In the genomic region with DNA sequence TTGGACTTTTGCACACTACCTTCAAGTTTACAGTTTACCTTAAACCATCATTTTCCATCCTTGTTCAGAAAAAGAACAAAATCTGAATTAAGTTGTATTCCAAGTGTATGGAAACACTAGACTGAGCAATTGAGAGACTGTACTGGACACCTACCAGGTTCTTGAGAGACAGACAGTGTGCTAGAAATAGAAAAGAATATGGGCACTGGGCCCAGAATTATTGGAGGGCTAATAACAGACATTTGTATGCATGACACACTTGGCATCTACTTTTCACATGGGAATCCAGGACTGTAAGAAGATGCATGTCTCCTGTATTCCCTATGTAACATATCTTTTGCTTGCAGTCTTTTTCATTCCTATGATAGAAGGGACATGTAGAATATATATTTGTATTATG, we compare ENCODE assay signal across 24 mouse cellular contexts. TPM values are rescaled to one million over a fixed set of nuclear protein-coding genes. Genes with fewer than 3 reads are reported as not detected.
DNase-seq lines count a peak whose midpoint lies in the region; ATAC-seq and TF ChIP-seq lines count a peak whose summit lies in the region.
"Had no signal": no experiment of that assay in that cellular context is flagged by ENCODE, and none has a peak within 500 bp of the region (broad histone marks: within the 10 kb centered on the region; RNA-seq: fewer than 3 reads in every experiment).

No protein-coding gene starts in this region.

- no peak overlapping the region for H3K4me3 ChIP-seq in heart, postnatal 0 days (ENCODE audit: low read depth, low read length)
- no peak overlapping the region for H3K4me3 ChIP-seq in midbrain, embryonic 14.5 days (replicated peaks; ENCODE audit: low read depth, low read length)
- H3K4me3 ChIP-seq in midbrain, embryonic 10.5 days: no peak overlapping the region
- H3K4me3 ChIP-seq: forebrain, embryonic 15.5 days; heart, embryonic 12.5 days; left cerebral cortex, adult 2 months; midbrain, embryonic 13.5 days; myocyte; neural tube, embryonic 13.5 days had no signal

- no peak for TF ChIP-seq EP300 in heart, postnatal 0 days (IDR thresholded peaks at IDR 0.05; ENCODE audit: low read depth)

- no peak overlapping the region for H3K4me2 ChIP-seq in heart, postnatal 0 days (ENCODE audit: low read depth, low read length)
- no peak overlapping the region for H3K4me2 ChIP-seq in midbrain, embryonic 14.5 days (ENCODE audit: low read length)
- H3K4me2 ChIP-seq: forebrain, embryonic 15.5 days; heart, embryonic 12.5 days; midbrain, embryonic 13.5 days; neural tube, embryonic 13.5 days had no signal

- no peaks in the 10 kb centered on the region for H3K36me3 ChIP-seq in heart, postnatal 0 days (replicated peaks; ENCODE audit: control insufficient read depth, insufficient read depth, low read length)
- H3K36me3 ChIP-seq in midbrain, embryonic 14.5 days (ENCODE audit: control insufficient read depth, insufficient read depth, low read length): peaks cover 9% of the 10 kb centered on the region
- peaks cover 45% of the 10 kb centered on the region for H3K36me3 ChIP-seq in midbrain, embryonic 10.5 days
- H3K36me3 ChIP-seq: forebrain, embryonic 15.5 days had no signal

- peak; percentile 72 for ATAC-seq in heart, postnatal 0 days (ENCODE audit: insufficient read depth, low read depth)
- ATAC-seq in midbrain, embryonic 14.5 days (ENCODE audit: low FRiP score, low TSS enrichment): no peak
- ATAC-seq: forebrain, embryonic 15.5 days; midbrain, embryonic 13.5 days had no signal

- no peak overlapping the region for H3K9ac ChIP-seq in heart, postnatal 0 days (replicated peaks; ENCODE audit: low read depth, low read length)
- no peak overlapping the region for H3K9ac ChIP-seq in midbrain, embryonic 14.5 days (replicated peaks; ENCODE audit: low read length)
- H3K9ac ChIP-seq: forebrain, embryonic 15.5 days; heart, embryonic 12.5 days; midbrain, embryonic 13.5 days; neural tube, embryonic 13.5 days had no signal

- no peaks in the 10 kb centered on the region for H3K27me3 ChIP-seq in heart, postnatal 0 days (ENCODE audit: control insufficient read depth, insufficient read depth, low read length)
- H3K27me3 ChIP-seq in midbrain, embryonic 14.5 days (ENCODE audit: control insufficient read depth, insufficient read depth, low read length): no peaks in the 10 kb centered on the region
- peaks cover 3% of the 10 kb centered on the region; the same call in 1 of the 2 replicates for H3K27me3 ChIP-seq in midbrain, embryonic 10.5 days (ENCODE audit: low read depth, poor library complexity, severe bottlenecking)
- H3K27me3 ChIP-seq: forebrain, embryonic 15.5 days; heart, embryonic 12.5 days; midbrain, embryonic 13.5 days; neural tube, embryonic 13.5 days had no signal

- no peak for TF ChIP-seq CTCF in heart, postnatal 0 days (IDR thresholded peaks at IDR 0.05; ENCODE audit: low read depth)

- no peaks in the 10 kb centered on the region for H3K4me1 ChIP-seq in heart, postnatal 0 days (ENCODE audit: control insufficient read depth, insufficient read depth)
- no peaks in the 10 kb centered on the region for H3K4me1 ChIP-seq in midbrain, embryonic 14.5 days (ENCODE audit: control insufficient read depth, insufficient read depth, low read length)
- no peaks in the 10 kb centered on the region for H3K4me1 ChIP-seq in midbrain, embryonic 10.5 days
- H3K4me1 ChIP-seq: forebrain, embryonic 15.5 days; heart, embryonic 12.5 days; midbrain, embryonic 13.5 days; neural tube, embryonic 13.5 days had no signal

- no peaks in the 10 kb centered on the region for H3K9me3 ChIP-seq in heart, postnatal 0 days (replicated peaks; ENCODE audit: control insufficient read depth, low read length)
- H3K9me3 ChIP-seq in midbrain, embryonic 14.5 days (ENCODE audit: control insufficient read depth, low read length): no peaks in the 10 kb centered on the region
- H3K9me3 ChIP-seq in midbrain, embryonic 10.5 days (replicated peaks): no peaks in the 10 kb centered on the region
- H3K9me3 ChIP-seq: forebrain, embryonic 15.5 days; heart, embryonic 12.5 days; midbrain, embryonic 13.5 days; neural tube, embryonic 13.5 days had no signal

- H3K27ac ChIP-seq in heart, postnatal 0 days (ENCODE audit: low read depth): no peak overlapping the region
- H3K27ac ChIP-seq in midbrain, embryonic 14.5 days (replicated peaks; ENCODE audit: low read depth, low read length): no peak overlapping the region
- no peak overlapping the region for H3K27ac ChIP-seq in midbrain, embryonic 10.5 days (replicated peaks)
- H3K27ac ChIP-seq: forebrain, embryonic 15.5 days; kidney, postnatal 0 days; left cerebral cortex, adult 2 months; midbrain, embryonic 13.5 days; neural tube, embryonic 13.5 days had no signal

- peak; percentile 33 to 78 for DNase-seq in cerebellum, postnatal 10 days
- DNase-seq in cerebellum, adult 11 months: no peak
- peak; percentile 45 for DNase-seq in heart, postnatal 0 days (ENCODE audit: low spot score)
- DNase-seq in heart, adult 11 months: no peak
- DNase-seq in midbrain, embryonic 14.5 days: peak; percentile 2
- no peak for DNase-seq in midbrain, embryonic 10.5 days (ENCODE audit: low spot score)
- DNase-seq in layer of hippocampus, postnatal 14 days (ENCODE audit: low spot score in 2 of 2): no peak
- DNase-seq: adrenal gland, adult 8-10 months; kidney, adult 18-20 months; layer of hippocampus, adult 9-11 months; left cerebral cortex, postnatal 4 days; retina, postnatal 1 day; right cerebral cortex, postnatal 25 days; spleen, adult 18-20 months had no signal

RNA-seq across cellular contexts. Expression of gene Eif1ax, which starts 17.0 kb away (rescaled TPM):
- 17.5 and 23.6 TPM in 2 replicates for total RNA-seq in heart, postnatal 0 days (2014; rRNA removed; ENCODE audit: low replicate concordance)
- polyA plus RNA-seq in heart, postnatal 0 days (2015; fragmentation: Nextera tagmentation; extraction: Ambion mirVana): 84.3 and 96.7 TPM in 2 replicates
- 94.5 and 96.1 TPM in 2 replicates for polyA plus RNA-seq in midbrain, embryonic 14.5 days (2014; fragmentation: Nextera tagmentation; extraction: Ambion mirVana)
- 153 and 179 TPM in 2 replicates for polyA plus RNA-seq in midbrain, embryonic 10.5 days (2016; fragmentation: Nextera tagmentation; extraction: Ambion mirVana)
- total RNA-seq in layer of hippocampus, postnatal 14 days (2021): 100 to 1,000 TPM; 141 to 148 TPM

RNA-seq across cellular contexts. Expression of gene Map7d2, which starts 25.4 kb away (rescaled TPM):
- total RNA-seq in heart, postnatal 0 days (2014; rRNA removed; ENCODE audit: low replicate concordance): 0.04 TPM in 1 of 2 replicates, not detected in the other
- polyA plus RNA-seq in heart, postnatal 0 days (2015; fragmentation: Nextera tagmentation; extraction: Ambion mirVana): 0.53 and 0.56 TPM in 2 replicates
- polyA plus RNA-seq in midbrain, embryonic 14.5 days (2014; fragmentation: Nextera tagmentation; extraction: Ambion mirVana): 31.5 and 32.7 TPM in 2 replicates
- 11.4 and 14.8 TPM in 2 replicates for polyA plus RNA-seq in midbrain, embryonic 10.5 days (2016; fragmentation: Nextera tagmentation; extraction: Ambion mirVana)
- 100 to 1,000 TPM in 1 of 2 experiments, 10 to 100 TPM in 1; 86.2 to 101 TPM for total RNA-seq in layer of hippocampus, postnatal 14 days (2021)
- total RNA-seq: liver, adult 2 months; megakaryocyte, adult 5-6 weeks had no signal
- polyA plus RNA-seq: liver, adult 2 months; liver, embryonic 16.5 days had no signal

Comparison
In these comparisons a context has a peak if more than half of its experiments do, and no peak if none do; other contexts are left out.
1. DNase-seq: peak in cerebellum, postnatal 10 days (2 of 2), heart, postnatal 0 days (single experiment) and midbrain, embryonic 14.5 days (single experiment); none in cerebellum, adult 11 months (single experiment), heart, adult 11 months (single experiment), midbrain, embryonic 10.5 days (single experiment) and layer of hippocampus, postnatal 14 days (0 of 2).